Mouse (Mus musculus) small intestine, adult 2 months (tissue): ENCODE results near the gene Snip1.

Experiments
- CTCF ChIP-seq: fragments of 200-500 bp; IDR thresholded peaks from 2 replicates; pipeline ENCODE4 v1.5.1; 2012; ENCODE audit warnings: low read depth, mild to moderate bottlenecking, control low read depth, inconsistent platforms, low read length, moderate library complexity, mixed read lengths; ENCODE audit not compliant: insufficient replicate concordance, insufficient read length; ENCODE audit errors: extremely low read depth
- POLR2A ChIP-seq: fragments of 200-500 bp; IDR thresholded peaks from 2 replicates; pipeline ENCODE4 v1.6.1; 2012; ENCODE audit warnings: low read depth, mild to moderate bottlenecking, control low read depth, inconsistent platforms, low read length, moderate library complexity

- TF ChIP-seq CTCF (no peak), POLR2A (no peak)
Measured at GRCm38 (mm10) chr4:125058033-125058432, 8.4 kb upstream of the Snip1 start.
